Mouse (Mus musculus) 416B (cell line): ENCODE data around the gene Veph1.

Source experiments
- DNase-seq: peaks from one replicate; pipeline ENCODE4 v3.0.0; 2011; ENCODE audit warnings: low read depth

Gene Veph1

GRCm38 (mm10) chr3:66296545-66296944 lies at the start of gene Veph1:
Gene Veph1, minus strand, starts transcription at chr3:66296837.
- no peak for DNase-seq

- no peak for DNase-seq
Measured at GRCm38 (mm10) chr3:66340742-66341141, 44.1 kb upstream of the Veph1 start.

- no peak for DNase-seq
Measured at GRCm38 (mm10) chr3:66332401-66332729, 35.7 kb upstream of the Veph1 start.

- DNase-seq = peak; percentile 73
Measured at GRCm38 (mm10) chr3:66331592-66332400, 35.2 kb upstream of the Veph1 start.

GRCm38 (mm10) chr3:66330896-66331579 lies 34.4 kb upstream of the Veph1 start:
- DNase-seq = peak; percentile 2

GRCm38 (mm10) chr3:66325962-66326834 lies 29.6 kb upstream of the Veph1 start:
- no peak for DNase-seq

GRCm38 (mm10) chr3:66325486-66325951 lies 28.9 kb upstream of the Veph1 start:
- DNase-seq = no peak

- DNase-seq = no peak
Measured at GRCm38 (mm10) chr3:66314793-66315715, 18.4 kb upstream of the Veph1 start.

- DNase-seq = no peak
Measured at GRCm38 (mm10) chr3:66310586-66310985, 13.9 kb upstream of the Veph1 start.

GRCm38 (mm10) chr3:66309531-66309930 lies 12.9 kb upstream of the Veph1 start:
- no peak for DNase-seq

- no peak for DNase-seq
Measured at GRCm38 (mm10) chr3:66295236-66295635, 1.4 kb downstream of the Veph1 start.

- no peak for DNase-seq
Measured at GRCm38 (mm10) chr3:66294729-66295128, 1.9 kb downstream of the Veph1 start.

GRCm38 (mm10) chr3:66292356-66292946 lies 4.2 kb downstream of the Veph1 start:
- no peak for DNase-seq

GRCm38 (mm10) chr3:66263270-66263669 lies 33.4 kb downstream of the Veph1 start:
- no peak for DNase-seq

GRCm38 (mm10) chr3:66262319-66262718 lies 34.3 kb downstream of the Veph1 start:
- DNase-seq = peak; percentile 11

GRCm38 (mm10) chr3:66254504-66255105 lies 42.0 kb downstream of the Veph1 start:
- DNase-seq = no peak

- no peak for DNase-seq
Measured at GRCm38 (mm10) chr3:66251842-66252241, 44.8 kb downstream of the Veph1 start.

GRCm38 (mm10) chr3:66240476-66240875 lies 56.2 kb downstream of the Veph1 start:
- DNase-seq = peak; percentile 74

GRCm38 (mm10) chr3:66236234-66236871 lies 60.3 kb downstream of the Veph1 start:
- DNase-seq = peak; percentile 21
